Mouse (Mus musculus) embryonic fibroblast, embryonic 13.5 days (primary cell): ENCODE results near the gene Ddx6.
"Not testable (repeated sequence)": the region's sequence is repeated elsewhere in the genome, so short reads cannot be mapped to it uniquely, and the experiment has no call there.

Experiments
- CTCF ChIP-seq: IDR thresholded peaks from 2 replicates; pipeline ENCODE4 v1.5.1; 2011; ENCODE audit warnings: mild to moderate bottlenecking, control low read depth, low read length, moderate library complexity, borderline replicate concordance; ENCODE audit not compliant: insufficient read depth
- POLR2A ChIP-seq: IDR thresholded peaks from 2 replicates; pipeline ENCODE4 v1.6.1; 2011; ENCODE audit warnings: low read depth, mild to moderate bottlenecking, control low read depth, low read length, moderate library complexity

- not testable (repeated sequence) for TF ChIP-seq POLR2A, CTCF
Observed at GRCm38 (mm10) chr9:44613081-44613480, 8.4 kb downstream of the Ddx6 start.
